Mouse (Mus musculus): ENCODE measurements around the gene Ppt2.

The Ppt2 gene

DNA sequence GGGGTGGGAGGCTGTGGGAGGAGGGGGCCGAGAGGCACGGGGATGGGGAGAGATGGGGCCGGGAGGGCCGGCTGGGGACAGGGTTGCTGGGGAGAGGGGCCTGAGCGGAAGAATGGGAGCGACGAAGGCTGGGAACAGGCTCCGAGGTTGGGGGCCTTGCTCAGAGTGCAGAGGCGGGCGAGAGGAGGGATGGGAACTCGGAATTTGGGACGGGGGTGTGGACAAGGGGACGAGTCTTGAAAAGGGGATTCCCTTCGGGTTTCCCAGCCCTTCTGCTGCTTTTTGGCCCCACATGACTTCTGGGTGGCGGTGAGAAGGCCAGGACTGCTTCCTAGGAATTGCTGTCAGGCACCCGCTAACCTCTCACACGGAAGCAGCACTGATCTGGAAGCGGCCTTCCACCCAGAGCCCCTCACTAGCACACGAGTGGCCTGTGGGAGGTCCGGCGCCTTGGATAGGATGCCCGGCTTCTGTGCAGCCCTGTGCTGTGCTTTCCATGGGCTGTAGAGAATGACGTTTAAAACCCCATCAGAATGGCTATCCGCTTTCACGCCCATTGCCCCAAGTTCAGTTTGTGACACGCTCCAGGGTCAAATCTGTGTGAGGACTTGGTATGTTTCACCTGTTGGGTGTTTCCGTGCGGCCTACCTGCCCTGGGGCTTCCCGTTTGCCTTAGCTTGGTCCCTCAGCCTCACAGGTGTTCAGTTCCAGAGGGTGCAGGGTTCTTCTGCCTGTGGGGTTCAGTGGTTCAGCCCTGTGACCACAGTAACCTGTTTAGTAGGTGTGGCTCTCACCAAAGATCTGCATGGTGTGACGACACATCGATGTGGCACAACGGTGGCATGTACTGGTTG lies 21.9 kb downstream of the Ppt2 start:
- DNase-seq (ENCODE audit: low spot score), result no peak

DNA sequence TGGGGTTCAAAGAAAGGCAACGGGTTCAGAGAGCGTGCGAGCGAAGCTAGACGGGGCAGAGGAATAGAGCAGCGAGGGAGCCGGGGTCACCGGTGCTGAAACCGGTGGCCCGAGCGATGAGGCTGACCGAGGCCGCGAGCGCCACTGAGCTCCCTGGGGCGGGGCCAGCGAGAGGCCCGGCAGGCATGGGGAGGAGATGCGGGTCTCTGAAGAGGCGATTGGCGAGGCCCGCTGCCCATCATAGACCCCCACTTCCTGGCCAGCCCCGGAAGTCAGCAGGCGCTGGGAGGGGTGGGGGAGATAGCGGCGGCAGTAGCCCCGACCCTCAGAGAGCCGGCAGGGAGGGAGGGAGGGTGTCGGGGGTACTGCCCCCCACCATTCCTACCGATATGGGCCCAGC lies 22.7 kb downstream of the Ppt2 start:
- DNase-seq (ENCODE audit: low spot score), result peak; percentile 98

DNA sequence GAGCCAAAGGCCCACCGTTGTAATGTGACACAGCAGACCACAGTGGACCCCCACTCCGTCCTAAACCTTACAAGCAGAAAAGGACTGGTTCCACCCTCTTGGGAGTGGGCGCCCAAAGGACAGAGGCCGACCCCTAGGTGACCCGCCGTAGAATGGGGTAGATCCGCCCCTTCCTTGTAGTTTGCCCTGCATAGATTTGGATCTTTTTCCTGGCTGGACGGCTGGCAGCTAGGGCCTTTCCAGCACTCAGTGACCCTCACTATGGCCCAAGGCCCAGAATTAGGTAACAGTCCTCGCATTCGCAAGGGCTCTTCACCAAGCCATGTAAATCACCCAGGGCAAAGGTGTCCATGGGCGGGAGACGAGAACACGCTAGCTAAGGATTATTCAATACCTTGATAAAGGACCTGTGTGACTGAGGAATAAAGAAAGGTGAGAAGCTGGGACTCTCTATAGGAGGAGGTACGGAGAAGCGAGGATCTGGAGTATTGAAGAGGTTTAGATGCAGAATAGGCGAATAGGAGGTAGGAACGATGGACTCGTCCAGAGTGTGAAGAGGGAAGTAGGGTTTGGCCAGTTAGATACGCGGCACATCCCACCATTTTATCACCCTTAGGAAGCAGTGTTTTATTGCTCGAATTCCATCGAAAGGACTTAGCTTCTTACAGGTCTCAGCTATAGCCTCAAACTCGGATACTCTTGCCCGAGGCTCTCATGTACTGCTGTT lies 23.6 kb downstream of the Ppt2 start:
- no peak for DNase-seq (ENCODE audit: low spot score)

DNA sequence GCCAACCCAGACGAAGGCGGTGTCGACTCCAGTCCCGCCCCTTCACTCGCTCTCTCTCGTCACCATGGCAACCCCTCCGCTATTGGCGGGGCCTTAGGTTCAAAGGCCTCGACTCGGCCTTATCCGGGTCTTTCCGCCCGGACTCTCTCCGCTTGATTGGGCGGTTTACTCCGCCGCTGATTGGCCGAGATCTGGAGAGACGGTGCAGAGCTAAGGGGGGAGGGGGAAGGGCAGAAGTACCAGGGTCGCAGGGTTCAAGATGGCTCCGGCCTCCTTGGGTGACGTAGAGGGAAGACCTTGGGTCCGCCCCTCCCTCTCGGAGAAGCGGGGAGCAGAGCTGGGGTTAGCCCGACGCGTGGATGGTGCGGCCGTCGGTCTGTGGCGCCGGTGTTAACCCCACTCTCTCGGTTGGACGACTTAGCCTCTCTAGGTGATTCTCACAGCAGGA lies 24.2 kb downstream of the Ppt2 start, which contains the start of gene Agpat1:
Gene Agpat1, plus strand, starts transcription at position 202 of the 448 bp plus-strand sequence.
- peak; percentile 99 for DNase-seq (ENCODE audit: low spot score)

DNA sequence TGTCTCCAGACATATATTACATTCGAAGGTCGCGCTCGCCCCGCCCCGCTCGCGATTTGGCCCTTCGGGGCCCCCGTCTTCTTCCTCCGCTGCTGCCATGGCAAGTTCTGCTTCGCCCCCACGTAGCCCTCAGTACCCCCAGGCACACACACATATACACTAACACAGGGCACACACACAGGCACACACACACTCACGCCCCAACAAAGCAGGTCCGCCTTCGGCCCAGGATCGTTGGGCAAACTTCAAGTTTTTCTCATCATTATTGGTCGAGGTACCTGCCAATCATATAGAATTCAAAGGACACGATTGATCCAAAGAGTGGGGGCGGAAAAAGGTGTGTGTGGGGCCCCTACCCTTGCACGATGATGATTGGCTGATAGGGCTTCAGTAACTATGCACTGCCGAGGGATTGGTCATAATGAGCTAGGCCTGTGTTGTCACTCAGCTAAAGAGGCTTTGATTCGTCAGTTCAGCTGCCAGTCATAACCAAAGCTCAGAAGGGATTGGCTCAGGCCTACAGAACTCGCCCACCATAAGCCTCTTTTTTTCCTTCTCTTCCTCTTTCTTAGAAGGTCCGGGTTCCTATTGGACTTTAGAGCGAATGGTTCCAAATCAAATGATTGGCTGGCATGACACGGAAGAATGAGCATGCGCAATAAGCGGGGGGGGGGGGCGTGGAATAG lies 24.8 kb downstream of the Ppt2 start, which contains the start of gene Rnf5:
Gene Rnf5, minus strand, starts transcription at position 316 of the 686 bp plus-strand sequence.
- peak; percentile 100 for DNase-seq (ENCODE audit: low spot score)

DNA sequence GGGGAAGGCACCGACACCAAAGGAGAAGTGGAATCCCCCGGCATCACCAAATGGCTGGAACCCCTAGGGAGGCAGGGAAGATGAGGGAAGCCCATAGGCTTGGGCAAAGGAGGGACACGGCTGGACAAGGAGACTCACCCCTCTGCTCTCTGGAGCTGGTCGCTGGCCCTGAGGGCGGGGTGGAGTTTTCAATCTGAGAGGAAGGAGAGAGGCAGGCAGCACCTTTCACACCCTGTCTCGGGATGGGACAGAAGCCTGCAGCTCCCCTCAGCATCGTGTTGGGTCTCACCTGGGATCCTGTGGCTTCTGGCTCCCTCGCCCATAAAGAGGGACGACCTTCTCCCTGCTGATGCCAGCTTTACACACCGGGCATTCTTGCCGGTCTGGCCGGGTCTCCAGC lies 26.5 kb downstream of the Ppt2 start:
- DNase-seq (ENCODE audit: low spot score), result no peak

DNA sequence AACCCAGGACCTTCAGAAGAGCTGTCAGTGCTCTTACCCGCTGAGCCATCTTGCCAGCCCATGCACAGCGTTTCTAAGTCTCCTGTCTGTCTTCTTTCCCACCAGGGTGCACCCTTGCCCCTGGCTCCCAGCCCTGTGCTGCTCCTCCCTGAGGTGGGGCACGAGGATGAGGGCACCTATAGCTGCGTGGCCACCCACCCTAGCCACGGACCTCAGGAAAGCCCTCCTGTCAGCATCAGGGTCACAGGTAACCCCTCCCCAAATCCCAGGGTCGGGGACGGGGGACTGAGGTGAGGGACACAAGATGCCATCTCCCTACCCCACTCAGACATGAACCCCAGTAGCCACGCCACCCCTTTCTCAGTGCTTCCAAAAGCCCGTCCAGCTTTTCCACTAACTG lies 28.4 kb downstream of the Ppt2 start:
- no peak for DNase-seq (ENCODE audit: low spot score)

DNA sequence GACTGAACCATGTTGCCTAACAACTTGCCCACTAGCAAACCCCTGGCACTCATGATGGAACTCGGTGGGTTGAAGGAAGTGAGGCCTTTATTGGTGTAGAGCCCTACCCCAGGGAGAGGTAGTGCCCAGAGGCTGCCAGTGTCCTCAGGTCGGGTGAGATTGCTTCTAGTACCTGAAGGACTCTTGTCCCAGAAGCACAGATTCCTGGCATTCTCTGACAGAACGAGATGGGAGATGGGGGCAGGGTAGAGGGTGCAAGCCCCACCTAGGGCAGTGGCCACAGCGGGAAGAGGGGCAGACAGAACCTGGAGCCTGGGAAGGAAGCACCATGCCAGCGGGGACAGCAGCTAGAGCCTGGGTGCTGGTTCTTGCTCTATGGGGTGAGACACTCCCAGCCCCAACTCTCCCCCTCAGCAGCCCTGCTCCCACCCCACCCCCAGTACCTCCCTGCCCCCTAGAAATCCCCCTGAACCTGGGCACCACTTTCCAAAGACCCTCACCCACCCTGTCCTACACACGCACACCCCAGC lies 30.7 kb downstream of the Ppt2 start, which contains the start of gene Ager:
Gene Ager, plus strand, starts transcription at position 297 of the 530 bp plus-strand sequence.
- DNase-seq (ENCODE audit: low spot score), result no peak

DNA sequence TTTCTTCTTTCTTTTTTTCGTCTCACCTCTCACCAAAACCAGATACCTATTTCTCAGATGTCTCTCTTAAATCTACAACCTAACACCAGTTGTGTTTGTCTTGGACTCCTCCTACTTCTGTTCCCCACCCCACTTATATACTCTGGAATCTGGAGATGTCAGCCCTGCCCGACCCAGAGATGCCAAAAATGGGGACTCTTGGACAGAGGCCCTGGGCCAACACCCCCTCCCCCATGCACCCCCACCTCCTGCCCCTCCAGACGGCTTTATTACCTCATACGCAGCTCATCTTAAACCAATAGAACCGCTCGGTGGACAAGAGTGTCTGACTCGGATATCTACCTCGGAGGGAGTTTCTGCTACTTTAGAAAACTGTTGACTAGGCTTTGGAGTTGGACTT lies 32.2 kb downstream of the Ppt2 start:
- DNase-seq (ENCODE audit: low spot score), result no peak

DNA sequence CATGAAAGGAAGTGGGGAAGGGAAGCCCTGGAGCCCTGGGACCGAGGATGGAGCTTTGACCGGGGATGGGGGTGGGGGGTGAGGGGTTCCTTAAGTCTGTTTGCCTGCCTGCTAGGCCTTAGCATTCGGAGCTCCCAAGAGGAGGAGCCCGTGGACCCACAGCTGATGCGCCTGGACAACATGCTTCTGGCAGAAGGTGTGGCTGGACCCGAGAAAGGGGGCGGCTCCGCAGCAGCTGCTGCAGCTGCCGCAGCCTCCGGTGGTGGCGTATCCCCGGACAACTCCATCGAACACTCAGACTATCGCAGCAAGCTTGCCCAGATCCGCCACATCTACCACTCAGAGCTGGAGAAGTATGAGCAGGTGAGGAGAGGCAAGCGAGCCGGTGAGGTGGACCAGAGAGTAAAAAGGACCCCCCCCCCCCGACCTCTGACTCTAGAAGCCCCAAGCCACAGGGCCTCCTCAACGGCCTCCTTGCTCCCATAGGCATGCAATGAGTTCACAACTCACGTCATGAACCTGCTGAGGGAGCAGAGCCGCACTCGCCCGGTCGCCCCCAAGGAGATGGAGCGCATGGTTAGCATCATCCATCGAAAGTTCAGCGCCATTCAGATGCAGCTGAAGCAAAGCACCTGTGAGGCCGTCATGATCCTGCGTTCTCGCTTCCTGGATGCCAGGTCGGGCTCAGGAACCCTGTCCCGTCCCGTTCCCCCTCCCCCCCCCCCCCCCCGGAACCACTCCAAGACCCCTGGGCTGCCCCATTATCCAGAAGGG lies 34.4 kb downstream of the Ppt2 start:
- no peak for DNase-seq (ENCODE audit: low spot score)

DNA sequence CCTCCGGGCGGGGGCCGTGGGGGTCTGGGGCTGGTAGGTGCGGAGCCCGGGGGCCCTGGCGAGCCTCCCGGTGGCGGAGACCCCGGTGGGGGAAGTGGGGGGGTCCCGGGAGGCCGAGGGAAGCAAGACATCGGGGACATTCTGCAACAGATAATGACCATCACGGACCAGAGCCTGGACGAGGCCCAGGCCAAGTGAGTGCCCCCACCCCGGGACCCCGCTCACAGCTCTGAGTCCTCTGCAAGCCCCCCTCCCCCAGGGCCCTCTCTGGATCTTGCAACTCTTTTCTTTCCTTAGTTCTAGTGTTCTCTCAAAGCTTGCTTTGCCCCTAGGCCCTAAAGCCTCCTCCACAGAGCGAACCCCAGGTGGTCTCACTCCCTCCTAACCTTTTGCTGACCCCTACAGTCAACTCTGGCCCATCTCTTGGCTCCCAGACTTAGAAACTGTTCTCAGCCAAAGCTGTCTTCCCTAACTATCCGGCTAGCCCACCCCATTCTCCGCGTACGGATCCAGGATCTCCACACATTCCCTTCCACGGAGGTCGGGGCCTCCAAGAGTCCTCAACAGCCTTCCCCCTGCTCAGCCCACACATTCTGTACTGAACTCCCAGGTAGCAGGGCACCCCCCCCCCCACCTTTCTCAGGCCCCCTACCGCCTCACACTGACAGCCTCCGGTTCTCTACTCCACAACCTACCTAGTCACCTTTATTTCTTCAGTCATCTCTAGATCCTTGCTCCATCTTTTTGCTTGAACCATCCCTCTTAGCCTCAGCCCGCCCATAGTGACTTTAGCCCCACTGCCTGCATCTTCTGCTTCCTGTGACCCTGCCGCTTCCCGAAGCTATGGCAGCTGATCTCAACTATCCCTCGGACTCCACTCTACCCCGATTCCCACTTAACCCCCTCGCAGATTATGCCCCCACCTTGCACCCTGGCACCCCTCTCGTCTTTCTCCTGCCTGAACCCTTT lies 35.4 kb downstream of the Ppt2 start:
- DNase-seq (ENCODE audit: low spot score), result no peak

DNA sequence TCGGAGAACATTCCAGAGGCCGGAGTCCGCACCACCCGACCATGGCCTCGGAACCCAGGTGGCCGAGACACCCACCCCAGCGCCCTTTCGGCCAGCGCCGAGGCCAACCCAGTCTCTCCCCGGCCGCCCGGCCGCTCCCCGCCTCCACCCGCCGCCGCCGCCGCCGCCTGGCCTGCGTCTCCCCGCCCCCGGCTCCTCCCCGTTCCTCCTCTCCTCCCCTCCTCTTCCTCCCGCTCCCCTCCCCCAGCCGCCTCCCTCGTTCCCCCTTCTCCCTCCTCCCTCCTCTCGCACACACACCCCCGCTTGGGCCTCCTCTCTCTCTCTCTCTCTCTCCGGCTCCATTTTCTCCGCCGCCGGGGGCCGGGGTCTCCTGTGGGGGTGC lies 36.3 kb downstream of the Ppt2 start:
- DNase-seq (ENCODE audit: low spot score), result peak; percentile 85

DNA sequence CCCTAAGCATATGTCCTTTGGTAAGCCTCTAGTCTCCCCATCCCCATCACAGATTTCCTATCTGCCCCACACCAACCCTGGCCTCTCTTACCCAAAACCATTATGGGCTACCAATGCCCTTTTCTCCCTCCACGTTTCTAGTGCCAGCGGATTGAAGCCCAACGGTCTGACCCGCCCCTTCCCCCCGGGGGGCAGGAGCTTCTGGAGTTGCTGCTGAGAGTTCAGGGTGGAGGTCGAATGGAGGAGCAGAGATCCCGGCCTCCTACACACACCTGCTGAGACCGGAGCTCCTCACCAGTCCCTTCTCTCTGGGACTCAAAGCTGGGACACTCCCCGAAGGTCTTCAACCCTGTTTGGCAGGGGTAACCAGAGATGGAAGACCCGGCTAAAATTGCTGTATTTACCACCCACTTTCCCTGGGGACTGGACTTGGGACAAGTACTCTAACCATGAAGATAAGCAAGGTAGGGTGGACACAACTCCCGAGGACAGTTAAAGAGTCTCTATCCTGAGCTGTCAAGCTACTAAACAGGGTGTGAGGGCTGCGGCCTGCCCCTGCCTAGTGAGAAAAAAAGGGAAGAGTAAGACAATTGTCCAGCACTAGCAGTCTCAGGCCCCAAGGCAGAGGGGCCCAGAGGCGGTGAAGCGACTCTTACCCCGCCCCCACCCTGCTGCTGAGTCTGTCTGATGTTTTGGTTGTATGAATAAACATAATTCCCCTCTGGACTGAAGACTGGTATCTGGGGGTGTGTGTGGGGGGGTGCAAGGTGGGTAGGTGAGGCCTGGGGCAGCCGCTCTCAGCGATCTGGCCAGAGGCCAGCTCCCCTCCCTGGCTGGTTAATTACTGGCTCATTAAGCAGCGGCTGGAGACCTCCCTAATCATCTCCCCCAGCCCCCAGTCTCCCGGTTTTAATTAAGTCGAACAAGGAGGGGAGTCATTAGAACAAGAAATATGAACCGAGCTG lies 37.0 kb downstream of the Ppt2 start, which contains the start of gene Pbx2:
Gene Pbx2, plus strand, starts transcription at position 238 of the 965 bp plus-strand sequence.
- DNase-seq (ENCODE audit: low spot score), result peak; percentile 23

DNA sequence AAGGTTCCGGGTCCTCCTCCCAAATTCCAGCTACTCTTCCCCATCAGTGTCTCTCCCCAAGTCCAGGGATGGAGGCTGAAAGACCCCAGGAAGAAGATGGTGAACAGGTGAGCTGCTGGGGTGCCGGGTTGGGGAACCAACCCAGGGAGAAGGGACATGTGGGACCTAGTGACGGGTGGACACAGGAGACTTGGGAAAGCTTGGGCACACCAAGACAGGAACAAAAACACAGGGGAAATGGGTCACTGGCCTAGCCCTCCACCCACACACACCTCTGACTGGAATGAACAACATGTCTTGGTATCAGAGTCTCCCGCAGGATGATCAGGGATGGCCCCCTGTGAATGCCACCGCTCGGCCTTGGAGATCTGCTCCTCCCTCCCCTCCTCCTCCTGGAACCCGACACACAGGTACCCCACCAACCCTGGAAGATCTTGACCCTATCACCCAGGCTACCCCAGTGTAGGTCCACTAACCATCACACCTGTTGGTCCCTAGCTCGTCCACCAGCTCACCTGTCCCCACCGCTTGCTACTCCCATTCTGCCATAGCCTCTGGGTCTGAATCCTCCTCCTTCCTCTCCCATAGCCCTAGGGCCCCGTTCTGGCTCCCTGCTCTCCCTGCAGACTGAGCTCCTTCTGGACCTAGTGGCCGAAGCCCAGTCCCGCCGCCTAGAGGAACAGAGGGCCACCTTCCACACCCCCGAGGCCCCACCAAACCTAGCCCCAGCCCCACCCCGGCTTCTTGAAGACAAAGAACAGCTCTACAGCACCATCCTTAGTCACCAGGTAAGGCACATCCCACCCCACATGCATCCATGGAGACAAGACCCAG lies 37.9 kb downstream of the Ppt2 start:
- no peak for DNase-seq (ENCODE audit: low spot score)

DNA sequence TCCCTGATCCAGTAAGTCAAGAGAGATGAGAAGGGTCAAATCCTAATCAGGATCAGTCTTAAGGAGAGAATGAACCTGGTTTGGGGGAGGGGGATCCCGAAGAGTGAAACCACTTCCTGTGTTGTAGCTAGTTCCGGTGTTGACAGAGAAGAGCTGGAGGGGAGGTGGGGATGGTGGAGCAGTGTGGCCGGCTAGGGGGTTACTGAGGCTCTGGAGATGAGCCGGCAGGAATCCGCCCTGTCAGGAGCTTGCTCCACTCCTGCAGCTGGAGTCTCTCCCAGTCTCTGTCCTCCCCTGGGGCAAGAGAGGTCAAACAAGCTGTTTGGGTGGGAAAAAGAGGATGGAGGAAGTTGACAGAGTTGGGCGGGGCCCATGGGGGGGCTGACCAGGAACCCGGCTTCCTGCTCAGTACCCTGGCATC lies 38.6 kb downstream of the Ppt2 start, which contains the start of gene Gpsm3:
Gene Gpsm3, plus strand, starts transcription at position 126 of the 421 bp plus-strand sequence.
- no peak for DNase-seq (ENCODE audit: low spot score)

DNA sequence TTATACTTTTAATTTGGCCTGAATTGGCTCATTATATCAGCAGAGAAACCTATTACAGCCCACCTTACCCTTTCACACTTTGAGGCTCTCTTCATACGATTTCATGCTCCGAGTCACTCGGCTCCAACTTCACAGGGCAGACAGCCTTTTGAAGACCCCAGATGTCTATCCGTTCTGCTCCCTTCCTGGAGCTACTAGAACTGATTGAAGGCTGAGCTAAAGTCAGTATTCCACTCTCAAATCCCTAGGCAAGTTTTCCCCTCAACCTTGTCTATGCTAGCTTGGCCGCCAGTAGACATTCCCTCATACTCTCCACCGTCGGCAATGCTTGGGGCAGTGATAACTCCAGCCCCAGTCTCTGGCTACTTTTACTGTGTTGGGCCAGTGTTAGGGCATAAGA lies 39.1 kb downstream of the Ppt2 start:
- DNase-seq (ENCODE audit: low spot score), result no peak

DNA sequence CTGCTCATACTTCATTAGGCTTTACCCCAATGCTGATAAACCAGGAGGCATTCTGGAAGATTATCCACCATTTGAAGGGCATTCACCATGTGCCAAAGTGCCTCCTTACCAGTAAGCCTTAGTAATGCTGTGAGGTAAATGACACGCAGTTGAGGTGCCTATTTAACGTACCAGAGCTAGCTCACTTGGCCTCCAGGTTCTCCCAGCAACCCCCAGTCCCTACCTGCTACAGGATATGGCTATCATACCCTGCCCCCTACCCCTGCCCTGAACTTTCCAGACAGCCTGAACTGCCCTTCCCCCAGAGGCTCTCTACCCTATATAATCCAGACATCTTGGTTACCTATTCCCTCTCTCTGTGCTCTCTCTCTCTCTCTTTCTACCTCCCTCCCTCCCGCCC lies 39.5 kb downstream of the Ppt2 start:
- DNase-seq (ENCODE audit: low spot score), result no peak

DNA sequence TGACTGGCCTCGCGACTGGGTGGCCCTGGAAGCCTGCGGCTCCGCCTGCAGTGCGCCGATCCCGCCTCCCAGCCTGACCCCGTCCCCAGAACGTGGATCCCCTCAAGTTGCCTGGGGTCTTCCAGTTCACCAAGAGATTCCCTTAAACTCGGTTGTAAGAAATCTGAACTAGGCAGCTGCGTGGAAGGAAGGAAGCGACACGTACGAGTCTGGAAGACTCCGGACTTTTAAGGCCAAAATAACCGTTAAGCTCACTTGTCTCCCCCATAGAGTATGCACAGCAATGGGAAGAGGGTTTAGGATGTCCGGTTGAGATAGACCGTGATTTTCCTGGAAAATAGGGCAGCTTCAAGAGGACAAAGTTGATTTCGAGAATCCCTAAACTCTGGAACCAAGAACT lies 40.5 kb downstream of the Ppt2 start:
- no peak for DNase-seq (ENCODE audit: low spot score)

All from layer of hippocampus, adult 11-12 months (tissue).